Mouse (Mus musculus): ENCODE results near the gene Rnf208.

- no peak for TF ChIP-seq CTCF (IDR thresholded peaks at IDR 0.05; ENCODE audit: control insufficient read depth, insufficient read depth, insufficient replicate concordance, low read depth, low read length)
- no peak for TF ChIP-seq POLR2A (IDR thresholded peaks at IDR 0.05; ENCODE audit: control insufficient read depth, low read depth, low read length)
Observed at GRCm38 (mm10) chr2:25210686-25211085, 31.4 kb upstream of the Rnf208 start.

All from testis, adult 2 months (tissue).